Mouse (Mus musculus) spleen, postnatal 4 days (tissue): Measurements from ENCODE around the gene Pitpnc1.

Experiments
- DNase-seq, 2 experiments: peaks; one replicate each; pipeline ENCODE4 v3.0.0; 2022; ENCODE audit warnings: low spot score in 2 of 2

Pitpnc1 gene

DNA sequence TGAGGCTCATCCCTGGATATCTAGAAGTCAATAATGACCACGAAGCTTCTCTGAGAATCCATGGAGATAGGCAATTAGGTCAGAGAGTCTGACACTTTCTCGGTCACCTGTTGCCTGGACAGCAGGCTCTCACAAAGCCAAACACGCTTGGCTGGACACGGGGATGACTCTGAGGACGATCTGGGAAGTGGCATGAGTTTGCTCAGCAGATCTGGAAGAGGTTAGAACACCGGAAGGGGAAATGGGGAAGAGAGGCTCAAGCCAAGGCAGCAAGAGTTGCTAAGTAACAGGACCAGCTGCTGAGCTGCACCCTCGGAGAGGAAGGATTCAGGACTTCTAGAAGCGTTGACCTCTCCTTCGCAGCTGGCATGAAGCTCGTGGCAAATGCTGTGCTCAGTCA, 143.2 kb downstream of the Pitpnc1 start:
- no peak for DNase-seq

DNA sequence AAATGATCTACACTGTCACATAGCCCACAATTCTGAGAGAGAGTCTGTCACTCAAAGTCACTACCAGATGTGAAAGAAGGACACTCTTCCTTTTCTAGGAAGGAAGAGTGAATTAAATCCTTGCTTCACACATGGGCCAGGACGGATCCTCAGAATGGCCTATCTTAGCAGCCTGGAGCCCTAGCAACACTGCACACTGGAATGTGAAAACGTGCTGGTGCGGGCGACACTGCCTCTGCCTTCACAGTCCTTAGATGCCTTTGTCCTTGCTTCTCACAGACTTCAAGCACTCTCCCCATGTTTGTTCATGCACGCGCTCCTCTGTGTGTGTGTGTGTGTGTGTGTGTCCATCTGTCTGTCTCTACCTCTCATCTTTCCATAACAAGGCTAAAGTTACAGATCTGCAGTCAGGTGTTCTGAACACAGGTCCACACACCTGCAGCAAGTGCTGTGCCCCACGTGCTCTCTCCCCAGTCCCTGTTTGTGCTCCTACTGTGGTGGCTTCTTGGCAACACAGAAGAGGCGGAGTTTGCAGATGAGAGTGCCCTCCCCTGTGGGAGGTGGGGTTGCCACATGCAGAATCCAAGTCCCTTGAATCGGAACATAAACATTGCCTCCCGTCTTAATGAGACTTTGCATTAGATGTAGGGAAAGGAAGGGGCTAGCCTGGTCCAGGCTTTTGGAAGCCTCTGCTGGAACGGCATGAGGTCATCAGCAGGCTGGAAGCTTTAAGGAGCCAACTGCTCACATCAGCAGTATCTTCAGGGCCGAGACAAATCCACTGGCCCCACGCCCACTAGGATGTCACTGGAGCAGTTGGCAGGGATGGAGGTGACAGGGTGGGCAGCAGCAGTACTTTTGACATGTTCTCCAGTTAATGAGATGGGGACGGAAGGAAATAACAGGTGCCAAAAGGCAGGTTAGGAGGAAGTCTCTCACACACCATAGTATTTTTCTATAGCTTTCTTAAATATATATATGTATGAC, 144.5 kb downstream of the Pitpnc1 start:
- no peak for DNase-seq

DNA sequence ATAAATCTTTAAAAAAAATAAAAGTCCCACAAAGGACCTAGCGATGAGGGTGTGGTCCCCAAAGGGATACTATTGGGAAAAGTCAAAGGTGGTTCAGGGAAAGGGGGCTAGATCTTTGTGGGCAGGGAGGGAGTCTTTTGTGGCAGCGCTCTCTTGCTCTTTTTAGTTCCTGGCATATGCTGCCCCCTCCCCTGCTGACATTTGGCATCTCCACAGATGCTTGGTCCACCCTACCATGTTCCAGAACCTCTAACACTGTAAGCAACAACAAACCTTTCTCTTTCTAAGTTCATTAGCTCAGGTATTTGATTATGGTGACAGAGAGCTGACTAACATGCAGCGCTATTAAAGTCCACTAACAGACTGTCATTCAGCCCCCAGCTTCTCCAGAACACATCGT, 145.3 kb downstream of the Pitpnc1 start:
- no peak for DNase-seq

DNA sequence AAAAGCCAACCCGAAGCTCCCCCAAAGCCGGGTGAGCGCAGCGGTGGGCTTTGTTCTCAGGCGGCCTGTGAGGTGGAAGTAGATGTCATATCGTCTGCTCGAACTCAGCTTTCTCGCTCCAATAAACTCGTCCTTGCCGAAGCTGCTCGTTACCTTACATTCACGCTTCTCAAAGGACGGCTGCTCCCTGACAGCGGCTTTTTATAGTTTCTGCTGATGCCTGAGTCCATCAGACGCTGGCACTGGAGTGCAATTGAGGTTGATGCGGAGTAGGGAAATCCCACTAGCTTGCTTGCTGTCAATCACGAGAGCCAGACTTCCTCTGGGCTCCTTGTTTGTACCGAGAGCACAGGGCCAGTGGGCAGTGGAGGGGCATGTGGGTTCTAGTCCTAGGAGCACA, 147.3 kb downstream of the Pitpnc1 start:
- no peak for DNase-seq

DNA sequence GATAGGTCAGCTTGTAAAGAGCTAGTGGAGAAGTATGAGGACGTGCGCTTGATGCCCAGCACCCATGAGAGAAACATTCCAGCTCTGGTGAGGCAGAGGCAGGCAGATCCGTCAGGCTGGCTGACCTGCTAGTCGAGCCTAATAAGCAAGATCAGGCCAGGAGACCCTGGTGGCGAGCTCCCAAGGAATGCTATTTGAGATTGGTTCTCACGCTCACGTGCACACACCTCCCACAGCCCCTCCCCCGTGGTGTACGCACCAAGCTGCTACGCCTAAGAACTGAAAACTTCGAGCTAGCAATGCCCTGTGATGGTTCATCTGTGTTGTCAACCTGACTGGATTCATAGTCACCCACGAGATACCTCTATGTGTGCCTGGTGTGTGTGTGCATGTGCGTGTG, 148.3 kb downstream of the Pitpnc1 start:
- no peak for DNase-seq

DNA sequence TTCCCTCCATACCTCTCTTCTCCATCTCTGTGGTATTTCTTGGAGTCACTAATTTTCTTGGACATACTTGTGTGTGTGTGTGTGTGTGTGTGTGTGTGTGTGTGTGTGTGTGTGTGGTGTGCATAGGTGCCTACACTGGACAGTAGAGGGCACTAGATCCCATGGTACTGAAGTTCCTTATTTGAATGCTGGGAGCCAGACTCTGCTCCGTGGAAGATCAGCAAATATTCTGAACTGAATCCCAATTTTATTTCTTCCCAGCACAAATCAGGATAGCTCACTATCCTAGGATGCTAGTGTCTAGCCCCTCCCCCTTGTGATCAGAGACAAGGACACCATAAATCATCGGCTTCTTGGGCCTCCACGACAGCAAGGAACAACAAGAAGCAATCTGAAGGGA, 148.7 kb downstream of the Pitpnc1 start:
- no peak for DNase-seq

DNA sequence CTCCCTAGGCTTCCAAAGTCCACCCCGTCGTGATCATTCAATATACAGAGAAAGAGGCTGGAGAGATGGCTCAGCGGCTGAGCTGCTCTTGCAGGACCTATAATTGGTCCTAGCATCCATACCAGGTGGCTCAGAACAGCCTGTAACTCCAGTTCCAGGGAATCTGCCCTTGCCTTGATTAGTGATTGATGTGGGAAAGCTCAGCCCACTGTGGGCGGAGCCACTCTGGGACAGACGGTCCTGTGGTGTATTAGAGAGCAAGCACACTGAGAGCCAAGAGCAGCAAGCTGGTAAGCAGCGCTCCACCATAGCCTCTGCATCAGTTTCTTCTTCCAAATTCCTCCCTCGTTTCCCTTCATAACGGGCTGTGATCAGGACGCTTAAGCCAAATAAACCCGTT, 150.6 kb downstream of the Pitpnc1 start:
- DNase-seq, result no peak

DNA sequence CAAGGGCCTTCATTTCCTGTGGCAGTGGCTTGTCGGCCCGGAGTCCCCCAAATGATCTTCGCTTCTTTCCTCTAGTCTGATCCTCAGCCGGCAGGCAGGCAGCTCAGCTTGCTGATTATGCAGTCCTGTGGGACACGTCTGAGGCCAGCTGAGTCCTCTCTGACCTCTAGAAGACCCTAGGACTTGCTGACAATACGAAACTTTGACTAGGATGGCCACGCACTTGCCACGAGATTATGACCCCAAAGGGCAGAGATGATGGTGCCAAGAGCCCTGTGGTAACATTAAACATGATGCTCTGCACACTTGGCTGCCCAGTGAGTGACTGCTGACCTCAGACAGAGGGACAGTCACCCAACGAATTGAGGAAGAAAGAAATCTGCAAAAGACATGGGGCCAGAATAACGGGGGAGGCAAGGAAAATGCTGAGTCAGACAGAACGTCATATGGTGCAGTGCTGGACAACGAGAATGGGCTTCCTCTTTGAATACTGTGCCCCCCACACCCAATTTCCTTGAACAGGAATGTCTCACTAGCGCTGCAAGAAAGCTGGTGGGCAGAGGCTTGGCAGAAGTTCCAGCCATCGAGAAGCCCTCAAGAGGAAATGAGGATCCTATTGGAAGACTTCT, 152.7 kb downstream of the Pitpnc1 start:
- DNase-seq, result no peak

DNA sequence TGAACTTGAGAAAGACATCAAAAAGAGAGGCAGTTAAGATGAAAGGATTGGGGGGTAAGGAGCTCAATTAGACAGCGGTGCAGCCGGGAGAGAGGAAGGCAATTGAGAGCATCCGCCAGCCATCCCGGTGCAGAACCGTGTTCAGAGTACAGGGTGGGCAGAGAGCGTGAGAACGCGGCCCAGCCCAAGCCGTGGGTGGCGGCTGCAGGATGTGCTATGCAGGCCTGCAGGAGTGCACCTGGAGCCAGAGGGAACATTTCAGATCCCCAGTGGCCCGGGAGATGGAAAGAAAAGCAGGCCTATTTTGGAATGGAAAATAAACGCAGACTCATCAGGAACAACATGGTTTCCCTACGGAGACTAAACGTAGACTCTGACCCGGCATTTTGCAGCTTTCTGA, 155.0 kb downstream of the Pitpnc1 start:
- DNase-seq, result no peak

DNA sequence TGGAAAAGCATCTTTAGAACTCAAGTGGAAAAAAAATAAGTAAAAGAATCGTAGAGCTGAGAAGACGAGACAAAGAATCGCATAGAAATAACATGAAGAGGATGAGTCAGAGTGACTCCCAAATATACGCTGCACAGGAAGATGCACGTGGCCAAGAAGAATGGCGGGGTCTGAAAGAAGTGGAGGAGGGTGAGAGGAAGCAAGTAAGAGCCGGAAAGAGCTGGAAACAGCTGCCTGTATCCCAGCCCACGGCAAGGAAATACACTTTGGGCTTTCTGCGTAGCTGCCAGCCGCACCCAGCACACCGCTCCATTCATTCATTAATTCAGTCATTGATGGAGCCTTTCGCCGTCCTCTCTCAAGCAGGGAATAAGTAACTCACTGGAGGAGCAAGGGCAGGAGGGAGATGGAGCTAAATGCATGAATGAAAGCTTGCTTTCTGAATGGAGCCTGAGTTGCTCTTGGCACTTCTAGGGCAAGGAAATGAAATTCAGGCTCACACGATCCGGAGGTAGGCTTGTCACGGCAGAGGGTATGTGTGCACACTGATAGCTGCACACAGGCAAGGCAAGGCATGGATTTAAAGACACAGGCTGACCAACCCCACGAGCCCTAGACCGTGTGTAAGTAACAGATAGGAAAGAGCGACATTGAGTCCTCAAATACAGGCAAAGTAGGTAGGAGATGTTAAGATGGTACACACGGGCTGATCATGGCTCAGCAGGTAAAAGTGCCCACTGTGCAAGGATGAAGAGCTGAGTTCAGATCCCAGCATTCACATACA, 160.0 kb downstream of the Pitpnc1 start:
- no peak for DNase-seq

DNA sequence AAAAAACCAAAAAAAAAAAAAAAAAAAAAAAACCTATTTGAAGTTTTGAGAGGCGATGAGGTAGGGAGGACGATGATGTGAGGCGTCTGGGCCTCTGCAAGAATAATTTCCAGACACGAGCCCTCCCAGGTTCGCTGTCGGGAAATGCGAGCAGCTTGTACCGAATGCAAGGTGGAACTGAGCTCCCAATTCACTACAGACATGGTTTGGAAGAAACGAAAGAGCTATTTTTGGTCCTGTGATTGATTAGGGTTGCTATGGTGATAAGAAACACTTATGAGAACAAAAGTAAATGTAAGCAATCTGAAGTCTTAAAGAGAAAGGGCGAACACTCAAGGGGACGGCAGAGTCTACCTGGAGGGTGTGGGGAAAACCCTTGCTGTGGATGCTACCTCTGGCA, 164.3 kb downstream of the Pitpnc1 start:
- DNase-seq, result no peak

DNA sequence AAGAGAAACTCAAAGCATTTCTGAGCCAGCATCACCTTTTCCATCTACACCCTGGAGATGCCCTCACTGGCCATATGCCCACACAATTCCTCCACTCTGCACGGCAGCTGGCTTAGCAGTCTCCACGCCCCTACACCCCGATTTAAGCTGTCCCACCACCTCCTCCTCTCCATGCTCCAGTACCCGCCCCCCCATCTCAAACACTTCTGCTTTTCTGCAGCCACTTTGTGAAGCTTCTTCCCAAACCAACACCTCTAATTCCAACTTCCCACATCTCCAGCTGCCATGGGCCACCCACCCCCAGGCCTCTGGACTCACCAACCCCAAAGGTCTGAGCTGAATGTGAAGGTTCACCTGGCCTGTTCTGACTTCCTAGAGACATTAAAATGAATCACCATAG, 168.4 kb downstream of the Pitpnc1 start:
- no peak for DNase-seq

DNA sequence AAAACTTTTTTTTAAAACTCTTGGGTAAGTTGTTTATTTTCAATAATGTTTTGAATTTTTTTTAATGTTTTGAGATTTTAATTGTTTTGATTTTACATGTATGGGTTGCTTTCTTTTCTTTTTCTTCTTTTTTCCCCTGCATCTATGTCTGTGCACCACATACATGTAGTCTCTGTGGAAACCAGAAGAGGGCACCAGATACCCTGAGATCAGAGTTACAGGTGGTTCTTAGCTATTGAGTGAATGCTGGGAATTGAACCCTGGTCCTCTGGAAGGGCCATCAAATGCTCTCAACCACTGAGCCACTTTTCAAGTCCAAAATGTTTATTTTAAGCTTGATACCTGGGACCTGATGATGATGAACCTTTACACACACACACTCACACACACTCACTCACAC, 170.3 kb downstream of the Pitpnc1 start:
- no peak for DNase-seq

DNA sequence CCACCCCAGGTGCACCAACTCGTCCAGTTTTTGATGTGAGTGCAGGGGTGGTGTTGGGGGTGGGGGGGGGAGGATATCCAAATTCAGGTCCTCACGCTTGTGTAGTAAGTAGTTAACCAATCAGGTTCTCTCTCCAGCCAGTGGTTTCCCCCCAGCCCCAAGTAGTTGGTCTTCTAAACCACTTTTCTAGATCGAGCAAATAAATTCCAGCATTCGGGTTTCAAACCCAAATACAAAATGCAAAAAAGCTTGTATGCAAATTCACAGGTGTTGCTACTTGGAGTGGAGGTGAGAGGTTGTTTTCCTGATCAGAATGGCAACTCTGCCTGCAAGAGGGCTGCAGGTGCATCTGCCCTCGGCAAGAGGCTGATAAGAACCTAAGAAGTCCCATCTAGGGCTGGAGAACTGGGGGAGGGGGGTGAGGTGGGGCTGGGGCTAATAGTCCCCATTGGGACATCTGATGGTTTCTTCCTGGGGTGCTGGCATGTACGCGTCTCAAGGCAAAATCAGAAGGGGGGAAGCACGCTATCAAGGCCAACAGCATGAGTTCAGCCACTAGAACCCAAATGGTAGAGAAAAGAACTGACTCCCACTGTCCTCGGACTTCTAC, 170.9 kb downstream of the Pitpnc1 start:
- no peak for DNase-seq

DNA sequence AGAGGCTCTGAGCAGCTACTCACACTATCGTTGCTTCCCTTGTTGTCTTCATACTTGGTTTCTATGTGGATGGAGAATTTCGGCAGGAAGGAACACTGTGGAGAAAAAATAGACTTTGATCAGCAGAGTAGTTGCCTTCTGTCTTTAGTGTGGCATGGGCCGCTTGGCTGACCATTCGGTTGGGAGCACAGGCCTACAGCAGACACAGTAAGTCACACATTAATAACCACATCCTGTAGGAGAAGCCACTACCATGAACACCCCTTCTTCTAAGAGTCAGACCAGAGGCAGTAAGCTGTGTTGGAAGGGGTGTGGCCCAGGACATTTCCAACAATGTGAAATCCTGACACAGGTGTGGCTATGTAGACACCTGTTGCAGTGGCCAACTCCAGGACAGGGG, 174.3 kb downstream of the Pitpnc1 start:
- no peak for DNase-seq

DNA sequence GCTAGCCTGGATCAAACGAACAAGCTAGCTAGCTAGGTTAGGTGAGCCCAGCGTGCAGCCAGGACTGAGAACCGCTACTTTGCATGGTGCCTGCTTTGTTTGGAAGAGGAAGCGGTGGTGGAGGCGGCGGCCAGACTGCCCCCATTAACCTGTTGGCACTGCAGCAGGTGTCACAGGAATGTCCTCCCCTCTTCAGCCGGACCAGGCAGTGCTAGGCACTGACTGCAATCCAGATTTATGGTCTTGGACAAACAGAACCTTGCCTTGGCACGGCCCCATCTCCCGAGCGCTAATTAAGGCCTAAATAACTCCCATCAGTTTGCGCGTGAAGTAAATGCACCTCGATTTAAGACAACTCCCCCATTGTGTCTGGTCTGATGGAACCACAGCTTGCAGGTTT, 178.5 kb downstream of the Pitpnc1 start:
- no peak for DNase-seq

DNA sequence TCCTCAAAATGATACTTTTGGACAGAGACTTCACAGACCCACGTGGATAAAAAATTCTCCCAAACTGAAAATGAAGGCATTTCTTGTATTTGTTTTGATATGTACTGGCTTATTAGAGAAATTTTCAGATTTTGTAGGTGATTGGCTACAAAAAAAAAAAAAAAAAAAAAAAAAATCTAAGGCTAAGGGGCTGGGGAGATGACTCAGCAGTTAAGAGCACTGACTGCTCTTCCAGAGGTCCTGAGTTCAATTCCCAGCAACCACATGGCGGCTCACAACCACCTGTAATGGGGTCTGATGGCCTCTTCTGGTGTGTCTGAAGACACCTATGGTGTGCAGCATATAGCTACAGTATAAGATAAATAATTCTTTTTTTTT, 182.3 kb downstream of the Pitpnc1 start:
- no peak for DNase-seq

DNA sequence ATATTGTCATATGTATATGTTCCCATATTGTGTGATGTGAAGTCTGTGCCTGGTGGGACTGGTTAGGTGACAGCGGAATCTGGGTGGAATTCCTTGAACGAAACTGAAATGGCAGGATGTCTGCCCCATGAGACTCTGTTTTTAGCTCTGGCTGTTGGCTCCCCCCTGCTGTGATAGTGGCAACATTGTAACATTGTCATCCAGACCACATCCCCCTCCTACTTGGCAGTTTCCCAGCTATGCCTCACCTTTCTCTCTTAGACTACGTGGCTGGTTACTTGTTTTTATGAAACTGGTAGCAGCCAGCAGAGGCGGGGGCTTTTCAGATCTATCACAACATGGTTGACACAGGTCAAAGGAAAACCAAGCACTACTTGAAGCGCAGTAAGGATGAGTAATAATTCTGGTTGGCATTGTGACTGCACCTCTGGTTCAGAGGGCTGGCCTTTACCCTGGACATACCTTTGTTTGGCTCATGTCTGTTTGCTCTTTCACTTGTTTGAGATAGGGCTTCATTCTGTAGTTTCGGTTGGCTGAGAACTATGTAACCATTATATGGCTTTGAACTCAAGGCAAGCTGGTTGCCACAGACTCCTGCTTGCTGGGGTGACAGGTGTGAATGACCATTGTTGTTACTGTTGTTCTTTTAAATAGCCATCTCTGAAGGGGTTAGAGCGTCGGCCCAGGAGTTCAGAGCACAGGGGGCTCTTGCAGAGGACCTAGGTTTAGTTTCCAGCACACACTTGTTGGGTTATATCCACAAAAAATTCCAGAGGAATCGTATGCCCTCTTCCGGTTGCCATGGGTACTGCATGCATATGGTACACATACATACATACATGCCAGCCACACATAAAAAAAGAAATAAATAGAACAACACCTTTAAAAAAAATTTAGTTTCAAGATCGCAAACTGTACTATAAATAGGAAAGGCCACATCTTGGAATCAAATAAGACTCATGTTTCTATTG, 183.0 kb downstream of the Pitpnc1 start:
- DNase-seq, result no peak

DNA sequence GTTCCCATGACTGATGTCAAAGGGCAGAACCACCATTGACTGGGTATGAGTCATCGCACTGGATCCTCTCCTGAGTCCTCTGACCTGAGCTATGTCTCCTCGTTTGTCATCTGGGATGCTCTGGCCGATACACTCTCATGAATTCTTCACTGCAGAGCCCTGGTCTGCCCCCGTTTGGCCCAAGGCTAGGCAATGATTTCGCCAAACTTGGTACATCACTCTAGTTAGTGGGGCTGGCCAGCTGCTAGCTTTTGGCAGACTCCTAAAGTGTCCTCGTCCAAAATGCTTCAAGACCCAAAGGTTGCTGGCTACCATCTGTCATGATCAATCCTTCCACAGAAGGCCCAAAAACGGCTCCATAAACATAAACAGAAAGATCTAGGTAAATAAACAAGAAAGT, 184.8 kb downstream of the Pitpnc1 start:
- DNase-seq, result no peak

DNA sequence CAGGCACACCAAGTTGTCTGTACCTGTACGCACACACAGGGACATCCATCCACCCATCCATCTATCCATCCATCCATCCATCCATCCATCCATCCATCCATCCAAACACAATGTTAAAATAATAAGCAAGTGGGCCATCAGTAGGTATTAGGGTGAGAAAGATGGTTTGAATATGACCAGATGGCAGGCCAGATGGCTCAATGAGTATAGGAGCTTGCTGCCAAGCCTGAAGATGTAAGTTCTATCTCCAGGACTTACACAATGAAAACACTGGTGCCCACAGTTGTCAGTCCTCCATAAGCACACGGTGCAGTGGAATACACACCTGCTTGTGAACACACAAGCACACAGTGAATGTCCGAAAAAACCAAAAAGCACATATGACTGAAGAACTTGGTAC, 186.9 kb downstream of the Pitpnc1 start:
- DNase-seq, result no peak

DNA sequence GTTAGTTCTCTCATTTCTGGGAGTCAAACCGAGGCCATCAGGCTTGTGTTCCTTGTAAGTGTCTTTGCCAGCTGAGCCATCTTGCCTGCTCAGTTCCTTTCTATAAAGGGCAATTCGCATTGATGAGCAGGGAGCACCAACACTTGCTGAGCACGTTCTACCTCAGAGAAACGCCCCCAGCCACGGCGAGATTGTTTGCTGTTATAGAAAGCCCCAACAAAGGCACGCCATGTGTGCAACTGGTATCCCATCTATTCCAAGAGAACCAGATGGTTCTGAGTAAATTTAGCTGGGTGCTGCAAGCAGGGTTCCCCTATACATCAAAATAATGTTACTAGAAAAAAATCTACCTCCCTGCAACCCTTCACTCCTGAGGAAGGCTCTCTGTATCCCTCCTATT, 188.0 kb downstream of the Pitpnc1 start:
- DNase-seq, result no peak
